Mouse (Mus musculus) MEL (cell line): ENCODE results near the gene Asah2. TPM values are rescaled to one million over a fixed set of nuclear protein-coding genes. Genes with fewer than 3 reads are reported as not detected.

Experiments
- DNase-seq: peaks from one replicate; pipeline ENCODE4 v3.0.0; 2011; ENCODE audit warnings: low read depth, low spot score
- H3K27ac ChIP-seq: 2 replicates; pipeline ENCODE4 v1.5.1; 2012; ENCODE audit warnings: low read depth, mild to moderate bottlenecking, control low read depth, low read length, moderate library complexity; ENCODE audit not compliant: control insufficient read depth
- H3K27me3 ChIP-seq, 2 experiments: fragments of 150-350 bp in 1 of 2; sonication (generic) in 1 of 2; 2 replicates each; pipeline ENCODE4 v1.6.1; 2012; ENCODE audit warnings: low read length in 2 of 2, mild to moderate bottlenecking in 2 of 2, improper control_type of control experiment in 1 of 2, moderate library complexity in 1 of 2; ENCODE audit not compliant: insufficient read depth in 2 of 2, control insufficient read depth in 1 of 2
- H3K36me3 ChIP-seq, 2 experiments: 2 replicates each; pipeline ENCODE4 v1.6.1; 2012 to 2014; ENCODE audit warnings: low read length in 2 of 2, improper control_type of control experiment in 1 of 2, inconsistent platforms in 1 of 2, mild to moderate bottlenecking in 1 of 2; ENCODE audit not compliant: insufficient read depth in 2 of 2, control insufficient read depth in 1 of 2
- H3K4me1 ChIP-seq, 2 experiments: fragments of 150-350 bp in 1 of 2; sonication (generic) in 1 of 2; 2 replicates each; pipeline ENCODE4 v1.6.1; 2012; ENCODE audit warnings: low read length in 2 of 2, improper control_type of control experiment in 1 of 2, mild to moderate bottlenecking in 1 of 2; ENCODE audit not compliant: insufficient read depth in 2 of 2, control insufficient read depth in 1 of 2
- H3K4me3 ChIP-seq, 2 experiments: fragments of 150-350 bp in 1 of 2; sonication (generic) in 1 of 2; 2 replicates each; pipeline ENCODE4 v1.5.1; 2012; ENCODE audit warnings: low read depth in 2 of 2, low read length in 2 of 2, mild to moderate bottlenecking in 2 of 2, moderate library complexity in 2 of 2, control low read depth in 1 of 2, improper control_type of control experiment in 1 of 2; ENCODE audit not compliant: control insufficient read depth in 1 of 2, insufficient read depth in 1 of 2
- H3K79me2 ChIP-seq: 2 replicates; pipeline ENCODE4 v1.6.1; 2012; ENCODE audit warnings: mild to moderate bottlenecking, low read length, moderate library complexity; ENCODE audit not compliant: control insufficient read depth, poor library complexity, insufficient read depth
- H3K9ac ChIP-seq: 2 replicates; pipeline ENCODE4 v1.6.1; 2012; ENCODE audit warnings: low read depth, mild to moderate bottlenecking, control low read depth, low read length, moderate library complexity; ENCODE audit not compliant: control insufficient read depth, poor library complexity, severe bottlenecking
- H3K9me3 ChIP-seq: fragments of 150-350 bp; sonication (generic); replicated peaks from 2 replicates; pipeline ENCODE4 v1.6.1; 2012; ENCODE audit warnings: mild to moderate bottlenecking, low read length, improper control_type of control experiment, moderate library complexity; ENCODE audit not compliant: insufficient read depth
- CHD2 ChIP-seq: IDR thresholded peaks from 2 replicates; pipeline ENCODE4 v1.6.1; 2011; ENCODE audit warnings: low read length, improper control_type of control experiment
- CTCF ChIP-seq, 3 experiments: IDR thresholded peaks in 2 of 3; conservative IDR thresholded peaks in 1 of 3; 2 replicates each; pipeline ENCODE4 v1.5.1; 2011 to 2012; ENCODE audit warnings: low read length in 3 of 3, low read depth in 2 of 3, mild to moderate bottlenecking in 2 of 3, improper control_type of control experiment in 1 of 3, inconsistent platforms in 1 of 3, mixed read lengths in 1 of 3, moderate library complexity in 1 of 3; ENCODE audit not compliant: control insufficient read depth in 1 of 3, insufficient read depth in 1 of 3, poor library complexity in 1 of 3, severe bottlenecking in 1 of 3
- EP300 ChIP-seq, 2 experiments: IDR thresholded peaks; 2 replicates each; pipeline ENCODE4 v1.6.1; 2011; ENCODE audit warnings: improper control_type of control experiment in 2 of 2, low read length in 2 of 2, low read depth in 1 of 2, mild to moderate bottlenecking in 1 of 2
- KAT2A ChIP-seq: conservative IDR thresholded peaks from 2 replicates; pipeline ENCODE4 v1.6.1; 2012; ENCODE audit warnings: low read depth, low read length, improper control_type of control experiment, inconsistent platforms
- MAX ChIP-seq: IDR thresholded peaks from 2 replicates; pipeline ENCODE4 v1.6.1; 2011; ENCODE audit warnings: low read length, improper control_type of control experiment
- NELFE ChIP-seq: IDR thresholded peaks from 2 replicates; pipeline ENCODE4 v1.6.1; 2011; ENCODE audit warnings: low read depth, low read length, improper control_type of control experiment
- NRF1 ChIP-seq: IDR thresholded peaks from 2 replicates; pipeline ENCODE4 v1.6.1; 2014; ENCODE audit warnings: low read depth, mild to moderate bottlenecking, inconsistent platforms, low read length, improper control_type of control experiment, moderate library complexity; ENCODE audit not compliant: poor library complexity, insufficient read depth, severe bottlenecking
- POLR2AphosphoS2 ChIP-seq: IDR thresholded peaks from 2 replicates; pipeline ENCODE4 v1.6.1; 2011; ENCODE audit warnings: low read length, improper control_type of control experiment
- POLR2AphosphoS5 ChIP-seq: IDR thresholded peaks from 2 replicates; pipeline ENCODE4 v1.6.1; 2012; ENCODE audit warnings: low read depth, borderline replicate concordance, mild to moderate bottlenecking, inconsistent platforms, low read length, moderate library complexity, mixed read lengths
- RAD21 ChIP-seq: IDR thresholded peaks from 2 replicates; pipeline ENCODE4 v1.6.1; 2011; ENCODE audit warnings: mild to moderate bottlenecking, low read depth, low read length, improper control_type of control experiment
- TBP ChIP-seq: IDR thresholded peaks from 2 replicates; pipeline ENCODE4 v1.8.0; 2011; ENCODE audit warnings: low read depth, low read length, improper control_type of control experiment
- USF1 ChIP-seq: IDR thresholded peaks from 2 replicates; pipeline ENCODE4 v1.6.1; 2014; ENCODE audit warnings: low read depth, mild to moderate bottlenecking, inconsistent platforms, low read length, improper control_type of control experiment, moderate library complexity
- USF2 ChIP-seq, 2 experiments: IDR thresholded peaks; 2 replicates each; pipeline ENCODE4 v1.6.1; 2011 to 2012; ENCODE audit warnings: improper control_type of control experiment in 2 of 2, low read length in 2 of 2, borderline replicate concordance in 1 of 2, inconsistent platforms in 1 of 2, low read depth in 1 of 2, mild to moderate bottlenecking in 1 of 2; ENCODE audit not compliant: insufficient read depth in 1 of 2
- ZC3H11A ChIP-seq: IDR thresholded peaks from 2 replicates; pipeline ENCODE4 v1.6.1; 2012; ENCODE audit warnings: low read depth, mild to moderate bottlenecking, inconsistent platforms, low read length, improper control_type of control experiment
- ZKSCAN1 ChIP-seq: IDR thresholded peaks from 2 replicates; pipeline ENCODE4 v1.6.1; 2012; ENCODE audit warnings: low read depth, mild to moderate bottlenecking, inconsistent platforms, low read length, improper control_type of control experiment, moderate library complexity
- polyA plus RNA-seq, 2 experiments: library from polyadenylated mRNA; stranded (reverse) in 1 of 2; unstranded in 1 of 2; fragments of >175 nt in 1 of 2; fragments of >200 nt in 1 of 2; gene quantifications; 2 replicates each; pipeline versions ENCODE4 v1.2.1 to v1.2.4; 2012; ENCODE audit warnings: low replicate concordance in 2 of 2, low read depth in 1 of 2; ENCODE audit not compliant: insufficient read length in 2 of 2, insufficient read depth in 1 of 2, missing spikeins in 1 of 2
- total RNA-seq: library from RNA; depleted of rRNA; stranded (reverse); fragments of 300-350 nt; gene quantifications from 2 replicates; pipeline ENCODE4 v1.2.3, GENCODE M21; 2012

The Asah2 gene
- total and polyA plus RNA-seq, 3 experiments: 0.58 to 1.3 TPM; not detected in 1

GRCm38 (mm10) chr19:32098582-32098981 lies 9.4 kb downstream of the Asah2 start:
- TF ChIP-seq CTCF (IDR thresholded peaks at IDR 0.05 in 2 of 3, conservative IDR thresholded peaks at IDR 0.05 in 1 of 3; ENCODE audit: control insufficient read depth in 1 of 3, insufficient read depth in 1 of 3, low read depth in 2 of 3, low read length in 3 of 3, poor library complexity in 1 of 3, severe bottlenecking in 1 of 3) (peak in 1 of 3 experiments; percentile 1; a peak in 1 of 6 replicates), POLR2AphosphoS2 (no peak), KAT2A (no peak), ZKSCAN1 (no peak), NRF1 (no peak)
- H3K9me3 ChIP-seq: no peaks in the 10 kb centered on the region
- H3K36me3 ChIP-seq: peaks cover 0 to 2% of the 10 kb centered on the region in 2 experiments; a peak in 1 of 4 replicates
- no peak overlapping the region for H3K4me3 ChIP-seq
- no peaks in the 10 kb centered on the region for H3K4me1 ChIP-seq
- no peak overlapping the region for H3K27ac ChIP-seq
- no peaks in the 10 kb centered on the region for H3K79me2 ChIP-seq
- no peak overlapping the region for H3K9ac ChIP-seq
- no peak for DNase-seq
- no peaks in the 10 kb centered on the region for H3K27me3 ChIP-seq

GRCm38 (mm10) chr19:32092358-32092757 lies 15.7 kb downstream of the Asah2 start:
- Histone ChIP-seq H3K9me3 (no peaks in the 10 kb centered on the region), H3K79me2 (no peaks in the 10 kb centered on the region), H3K27ac (no peak overlapping the region), H3K4me3 (no peak overlapping the region), H3K36me3 (peaks cover 0 to 2% of the 10 kb centered on the region in 2 experiments; a peak in 2 of 4 replicates), H3K4me1 (peaks cover under 1 to 4% of the 10 kb centered on the region in 2 experiments; a peak in 3 of 4 replicates), H3K9ac (no peak overlapping the region), H3K27me3 (no peaks in the 10 kb centered on the region)
- TF ChIP-seq POLR2AphosphoS5 (no peak), CTCF (IDR thresholded peaks at IDR 0.05 in 2 of 3, conservative IDR thresholded peaks at IDR 0.05 in 1 of 3; ENCODE audit: control insufficient read depth in 1 of 3, insufficient read depth in 1 of 3, low read depth in 2 of 3, low read length in 3 of 3, poor library complexity in 1 of 3, severe bottlenecking in 1 of 3) (no peak), TBP (no peak), NRF1 (no peak), EP300 (IDR thresholded peaks at IDR 0.05; ENCODE audit: low read depth in 1 of 2, low read length in 2 of 2) (no peak), CHD2 (no peak), NELFE (no peak), USF2 (IDR thresholded peaks at IDR 0.05; ENCODE audit: borderline replicate concordance in 1 of 2, insufficient read depth in 1 of 2, low read depth in 1 of 2, low read length in 2 of 2) (no peak), RAD21 (no peak), USF1 (no peak), KAT2A (no peak), MAX (no peak), ZC3H11A (no peak)
- no peak for DNase-seq
